Mouse (Mus musculus): ENCODE data around the gene Ccnjl.

GRCm38 (mm10) chr11:43556538-43556937 is 28.0 kb downstream of the Ccnjl start:
- TF ChIP-seq USF1 (IDR thresholded peaks at IDR 0.05; ENCODE audit: low read depth) (no peak), MAX (IDR thresholded peaks at IDR 0.05; ENCODE audit: low read depth) (no peak), SRF (IDR thresholded peaks at IDR 0.05; ENCODE audit: control insufficient read depth, insufficient read length, low read depth) (no peak), MYOG (IDR thresholded peaks at IDR 0.05; ENCODE audit: control insufficient read depth in 1 of 3, insufficient read depth in 1 of 3, insufficient read length in 2 of 3, low read depth in 2 of 3) (no peak)

Data from myocyte (in vitro differentiated cells).